Mouse (Mus musculus): ENCODE results near the gene Nt5c2. TPM values are rescaled to one million over a fixed set of nuclear protein-coding genes. Genes with fewer than 3 reads are reported as not detected.
A peak's percentile ranks its signal among the peaks of the same experiment; 100 is the strongest.

Nt5c2 gene
- total RNA-seq, 2 experiments from 2014 or later, result 84.0 to 93.6 TPM

DNA sequence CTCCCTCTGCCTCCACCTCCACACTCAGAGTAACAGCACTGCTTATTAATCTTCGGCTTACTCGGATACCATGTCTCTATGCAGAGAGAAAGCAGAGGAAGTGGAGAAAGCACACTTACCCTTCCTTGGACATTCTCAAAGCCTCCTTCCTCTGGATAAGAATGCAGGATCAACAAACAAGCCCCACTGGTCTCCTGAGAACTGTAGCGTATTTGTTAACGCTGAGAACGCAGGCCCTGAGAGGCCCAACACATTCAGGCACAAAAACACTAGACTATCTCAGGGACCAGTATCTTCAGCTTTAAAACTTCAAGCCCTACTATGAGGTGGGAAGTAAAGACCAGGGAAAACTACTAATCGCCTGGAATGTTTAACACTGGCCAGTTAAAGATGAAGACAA lies 77.8 kb downstream of the Nt5c2 start:
- intact Hi-C loops (cut with DNase I), result no loop called here

DNA sequence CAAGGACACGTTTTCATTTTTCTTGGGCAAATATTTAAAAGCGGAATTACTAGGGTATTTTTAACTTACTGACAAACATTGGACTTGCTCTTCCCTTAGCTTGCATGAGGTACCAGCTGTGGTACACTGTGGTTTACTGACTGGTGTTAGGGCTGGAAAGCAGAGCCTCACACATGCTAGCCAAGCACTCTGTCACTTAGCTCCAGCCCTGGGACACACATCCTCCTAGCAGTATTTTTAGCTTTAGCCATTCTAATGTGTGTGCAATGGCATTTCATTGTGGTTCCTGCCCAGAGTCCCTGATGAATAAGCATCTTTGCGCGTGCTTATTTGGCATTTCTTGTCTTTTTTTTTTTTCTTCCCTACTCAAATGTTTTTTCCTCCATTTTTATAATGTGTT lies 80.9 kb downstream of the Nt5c2 start:
- intact Hi-C loops (cut with DNase I), result no loop called here
- no peak for DNase-seq

More for the DNA sequence above, 77.8 kb downstream of the Nt5c2 start:
- DNase-seq, result no peak

DNA sequence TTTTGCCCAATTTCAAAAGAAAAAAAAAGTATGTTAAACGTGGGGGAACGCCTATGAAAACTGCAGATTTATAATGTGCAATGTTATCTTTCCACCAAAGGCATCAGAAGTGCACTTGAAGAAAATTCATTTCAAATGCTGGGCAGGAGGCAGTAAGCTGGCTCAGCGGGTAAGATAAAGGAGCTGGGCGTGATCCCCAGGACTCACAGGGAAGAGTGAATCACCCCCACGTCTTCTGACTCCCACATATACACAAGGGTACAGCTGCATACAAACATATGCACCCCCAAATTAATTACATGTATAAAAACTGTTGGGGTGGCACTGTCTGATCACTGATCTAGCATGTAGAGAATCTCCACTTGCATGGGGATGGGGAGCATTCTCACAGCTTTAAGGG lies 82.3 kb downstream of the Nt5c2 start:
- no peak for DNase-seq
- intact Hi-C loops (cut with DNase I), result no loop called here

DNA sequence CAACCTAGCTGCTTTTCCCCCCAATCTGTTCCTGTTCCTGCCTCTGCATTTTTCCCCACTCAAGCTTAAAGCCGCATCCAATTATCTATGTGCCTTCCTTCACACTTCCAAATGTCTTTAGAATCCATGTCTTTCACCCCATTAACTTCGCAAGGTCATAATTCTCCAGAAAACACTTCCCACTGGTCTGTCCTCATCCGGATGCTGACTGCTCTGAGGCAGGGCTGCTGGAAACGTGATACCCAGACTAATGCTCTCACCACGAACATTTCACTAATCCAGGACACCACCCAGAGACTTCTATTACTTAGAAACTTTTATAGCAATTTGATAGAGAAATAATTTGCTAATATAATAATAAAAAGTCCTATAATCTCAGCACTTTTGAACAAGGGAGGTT lies 84.9 kb downstream of the Nt5c2 start:
- intact Hi-C loops (cut with DNase I), result no loop called here

DNA sequence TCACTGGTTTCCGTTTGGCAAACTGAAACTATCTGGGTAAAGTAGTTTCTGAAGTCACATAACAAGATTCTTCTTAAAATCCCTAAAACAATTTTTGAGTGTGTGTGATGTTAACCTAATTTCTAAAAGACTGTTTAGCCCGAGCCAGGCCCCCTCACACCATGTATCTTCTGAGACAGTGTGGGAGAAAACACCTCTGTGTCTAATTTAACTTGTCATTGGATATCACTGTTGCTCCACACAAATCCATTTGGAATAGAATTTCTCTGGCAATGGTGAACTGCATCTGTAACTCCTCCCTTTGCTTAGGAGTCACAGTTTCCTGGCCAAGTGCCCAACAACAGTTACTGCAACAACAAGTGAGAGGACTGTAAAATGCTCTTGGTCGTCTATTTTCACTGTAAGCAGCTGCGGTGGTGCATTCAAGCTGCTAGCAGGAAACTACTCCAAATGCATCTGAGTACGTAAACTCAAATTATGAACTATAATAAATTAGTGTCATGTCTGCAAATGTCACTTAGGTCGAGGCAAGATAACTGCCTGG lies 85.8 kb downstream of the Nt5c2 start:
- peak; percentile 42 for DNase-seq
- intact Hi-C loops (cut with DNase I), result no loop called here

More for the DNA sequence above, 84.9 kb downstream of the Nt5c2 start:
- no peak for DNase-seq

DNA sequence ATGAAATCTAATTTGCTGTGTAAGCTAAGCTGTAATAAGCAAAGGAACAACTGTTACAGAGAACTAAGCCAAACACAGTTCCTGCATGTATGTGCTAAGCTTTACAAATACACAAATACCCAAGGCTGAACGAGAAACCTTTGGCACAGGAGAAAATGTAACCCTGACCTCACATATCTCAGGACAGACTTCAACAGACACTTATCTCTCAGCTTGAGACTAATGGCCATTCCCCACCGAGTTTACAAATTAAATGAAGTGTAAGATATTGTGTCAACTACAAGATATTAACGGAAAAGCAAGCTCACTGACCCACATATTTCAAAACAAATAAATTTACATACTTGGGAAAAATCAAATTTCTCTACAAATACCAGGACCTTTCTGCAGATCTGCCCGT lies 86.8 kb downstream of the Nt5c2 start:
- DNase-seq, result no peak
- intact Hi-C loops (cut with DNase I), result no loop called here

DNA sequence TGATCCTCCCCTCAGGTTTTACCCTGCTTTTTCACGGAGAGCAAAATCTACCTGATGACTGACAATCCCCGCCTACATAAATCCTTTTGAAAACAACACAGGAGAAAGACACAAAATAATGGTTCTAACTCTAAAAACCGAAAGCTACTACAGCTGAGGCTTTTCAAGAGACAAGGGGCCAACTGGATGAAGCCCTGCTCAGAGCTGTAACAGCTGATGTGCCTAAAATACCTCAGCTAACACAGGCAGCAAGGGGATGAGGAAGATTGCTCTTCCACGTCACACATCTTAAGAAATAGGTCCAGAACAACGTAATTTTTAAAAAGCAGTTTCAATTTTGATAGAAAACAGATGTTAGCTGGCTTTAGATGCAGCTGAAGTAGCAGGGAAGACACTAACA lies 88.0 kb downstream of the Nt5c2 start:
- no peak for DNase-seq
- intact Hi-C loops (cut with DNase I), result no loop called here

DNA sequence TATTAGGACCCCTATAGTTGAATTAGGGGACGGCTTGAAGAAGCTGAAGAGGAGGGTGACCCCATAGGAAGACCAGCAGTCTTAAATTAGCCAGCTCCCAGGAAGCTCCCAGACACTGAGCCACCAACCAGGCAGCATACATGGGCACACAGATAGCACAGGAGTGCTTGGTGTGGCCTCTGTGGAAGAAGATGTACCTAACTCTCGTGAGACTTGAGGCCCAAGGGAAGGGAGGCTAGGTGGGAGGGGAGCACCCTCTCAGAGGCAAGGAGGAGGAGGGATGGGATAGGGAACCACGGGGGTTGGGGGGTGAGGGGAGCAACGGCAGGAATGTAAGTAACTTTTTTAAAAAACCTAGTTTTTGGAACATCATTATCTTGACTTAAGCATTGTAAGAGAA lies 88.6 kb downstream of the Nt5c2 start:
- intact Hi-C loops (cut with DNase I), result no loop called here

DNA sequence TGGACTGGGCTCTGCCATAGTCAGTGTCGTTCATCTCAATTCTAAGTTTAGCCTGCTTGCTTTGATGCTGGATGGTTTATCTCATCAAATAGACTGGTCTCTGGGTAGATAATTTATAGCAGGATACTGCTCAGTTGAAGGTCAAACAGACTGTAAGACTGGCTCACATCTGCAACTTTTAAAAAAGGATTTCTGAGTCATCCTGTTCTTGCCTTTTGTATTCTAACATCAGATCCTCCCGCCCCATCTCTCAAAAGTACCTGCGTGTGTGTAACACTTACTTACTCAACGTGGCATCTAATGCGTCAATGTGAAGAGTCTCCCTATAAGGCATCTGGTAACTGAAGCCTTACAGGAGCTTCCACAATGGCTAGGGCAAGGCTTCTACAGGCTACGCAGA lies 94.4 kb downstream of the Nt5c2 start:
- no peak for DNase-seq

More for the DNA sequence above, 88.6 kb downstream of the Nt5c2 start:
- DNase-seq, result no peak

DNA sequence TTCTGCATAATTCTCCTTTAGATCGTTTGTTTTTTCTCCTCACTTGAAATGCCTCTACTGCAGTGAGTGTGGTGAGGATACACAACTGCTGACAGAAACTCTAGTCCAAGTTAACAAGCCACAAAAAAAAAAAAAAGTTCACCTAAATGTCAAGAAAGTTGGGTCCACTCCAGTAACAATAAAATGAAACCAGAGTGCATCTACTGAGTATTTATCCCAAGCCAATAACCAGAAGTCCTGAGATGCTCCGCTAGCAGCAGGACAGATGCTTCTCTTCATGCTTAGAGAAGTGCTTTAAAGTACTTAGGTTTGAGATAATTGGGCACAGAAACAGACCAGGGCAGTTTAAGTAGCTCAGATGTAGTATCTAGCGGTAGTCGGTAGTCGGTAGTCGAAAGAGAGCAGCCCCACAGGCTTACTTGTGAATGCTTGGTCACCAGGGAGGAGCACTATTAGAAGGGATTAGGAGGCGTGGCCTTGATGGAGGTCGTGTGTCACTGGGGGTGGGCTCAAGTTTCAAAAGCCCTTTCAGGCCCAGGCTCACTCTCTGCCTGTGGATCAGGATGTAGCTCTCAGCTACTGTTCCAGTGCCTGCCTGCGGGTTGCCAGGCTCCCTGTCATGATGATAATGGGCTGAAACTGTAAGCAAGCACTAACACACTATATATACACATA lies 99.4 kb downstream of the Nt5c2 start:
- intact Hi-C loops (cut with DNase I), result no loop called here
- no peak for DNase-seq

More for the DNA sequence above, 94.4 kb downstream of the Nt5c2 start:
- intact Hi-C loops (cut with DNase I), result no loop called here

DNA sequence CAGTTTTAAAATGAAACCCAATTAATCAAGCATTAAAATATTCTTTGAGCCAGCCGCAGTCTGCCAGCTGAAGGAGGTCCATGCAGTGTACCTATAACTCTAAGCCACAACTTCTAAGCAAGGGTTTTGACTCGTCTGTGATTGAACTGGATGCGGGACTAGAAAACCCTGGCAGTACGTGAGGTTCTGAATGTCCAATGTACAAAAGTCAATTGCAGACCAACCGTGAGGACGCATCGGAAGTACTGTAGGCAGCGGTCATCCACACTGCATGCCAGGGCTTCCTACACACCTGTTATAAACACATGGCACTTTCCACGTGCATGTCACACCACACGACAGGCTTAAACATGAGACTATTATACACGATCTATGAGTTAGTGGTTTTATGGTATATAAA lies 101.3 kb downstream of the Nt5c2 start:
- intact Hi-C loops (cut with DNase I), result no loop called here
- DNase-seq, result no peak

DNA sequence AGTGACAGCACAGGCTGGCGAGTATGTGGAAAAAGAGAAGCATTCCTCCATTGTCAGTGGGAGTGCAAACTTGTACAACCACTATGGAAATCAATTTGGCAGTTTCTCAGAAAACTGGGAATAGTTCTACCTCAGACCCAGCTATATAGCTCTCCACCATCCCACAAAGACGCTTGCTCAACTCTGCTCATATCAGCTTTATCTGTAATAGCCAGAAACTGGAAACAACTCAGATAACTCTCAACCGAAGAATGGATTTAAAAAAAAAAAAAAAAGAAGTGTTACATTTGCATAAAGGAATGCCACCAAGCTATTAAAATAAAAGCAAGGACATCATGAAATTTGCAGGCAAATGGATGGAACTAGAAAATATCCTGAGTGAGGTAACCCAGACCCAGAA lies 103.5 kb downstream of the Nt5c2 start:
- no peak for DNase-seq

DNA sequence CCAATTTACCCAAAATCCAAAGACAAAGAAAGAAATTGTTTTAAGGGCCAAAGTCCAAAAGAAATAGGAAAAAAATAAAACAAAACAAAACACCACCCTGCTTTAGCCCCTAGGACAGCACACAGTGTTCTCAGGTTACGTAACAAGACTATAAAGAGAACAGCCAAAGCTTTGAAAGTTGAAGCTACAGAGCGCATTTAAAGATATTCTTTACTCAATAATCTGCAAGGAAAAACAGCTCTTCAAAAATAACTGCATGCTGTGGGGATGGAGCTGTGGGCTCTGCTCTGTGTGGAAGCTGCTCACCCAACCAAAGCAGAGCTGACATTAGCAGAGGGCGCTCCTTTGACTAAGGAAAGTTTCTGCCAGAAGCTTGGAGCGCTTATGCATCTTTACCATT lies 106.0 kb downstream of the Nt5c2 start:
- no peak for DNase-seq
- intact Hi-C loops (cut with DNase I), result no loop called here

More for the DNA sequence above, 103.5 kb downstream of the Nt5c2 start:
- intact Hi-C loops (cut with DNase I), result no loop called here

DNA sequence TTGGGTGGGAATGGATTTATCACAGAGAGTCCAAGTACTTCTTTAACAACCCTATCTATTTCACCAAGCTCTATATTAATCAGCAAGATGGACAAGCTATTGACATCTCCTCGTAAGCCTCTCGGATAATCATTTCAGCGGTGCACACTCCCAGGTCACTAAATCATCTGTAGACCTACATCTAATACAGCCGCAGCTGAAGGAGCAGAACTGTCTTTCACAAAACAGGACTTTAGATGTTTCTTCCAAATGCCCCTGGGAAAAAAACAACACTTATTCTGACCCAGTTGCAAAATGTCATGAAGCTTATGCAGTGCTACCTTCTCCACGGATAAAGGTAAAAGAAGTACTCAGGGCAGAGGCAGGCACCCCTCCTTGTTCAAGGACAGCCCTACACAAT lies 106.7 kb downstream of the Nt5c2 start:
- intact Hi-C loops (cut with DNase I), result no loop called here
- no peak for DNase-seq

DNA sequence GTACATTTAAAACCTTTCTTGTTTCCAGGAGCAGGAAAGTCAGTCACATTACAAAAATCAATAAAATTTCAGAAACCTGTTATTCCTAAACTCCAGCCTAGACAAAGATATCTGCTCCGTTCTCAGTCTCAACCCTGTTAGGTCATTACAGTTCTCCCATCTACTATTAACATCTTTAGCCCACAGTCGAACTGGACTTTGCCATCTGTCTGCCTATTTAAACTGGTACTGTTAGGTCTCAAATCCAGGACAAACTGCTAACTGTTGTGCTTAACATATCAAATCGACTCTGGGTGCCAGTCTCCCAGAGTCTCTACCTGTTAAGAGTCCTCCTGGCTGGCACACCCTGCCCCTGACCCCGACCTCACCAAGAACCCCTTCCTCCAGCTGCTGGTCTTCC lies 109.0 kb downstream of the Nt5c2 start:
- DNase-seq, result no peak
- intact Hi-C loops (cut with DNase I), result no loop called here

DNA sequence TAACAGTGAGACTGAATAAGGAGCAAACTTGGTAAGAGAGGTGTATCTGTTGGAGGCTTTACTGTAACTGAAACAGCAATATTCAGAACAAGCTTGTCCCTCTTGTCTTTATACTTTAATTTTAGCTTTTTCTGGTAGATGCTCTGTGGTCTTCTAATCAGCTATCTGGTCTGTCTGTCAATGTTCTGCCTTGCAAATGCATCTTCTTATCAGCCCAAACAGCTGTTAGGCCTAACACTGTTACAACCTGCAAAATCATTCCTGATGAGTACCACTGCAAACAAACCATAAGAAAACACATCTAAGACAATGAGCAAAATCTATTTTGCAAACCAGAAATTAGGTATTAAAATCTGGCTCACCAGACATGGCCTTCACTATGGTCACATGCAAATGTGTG lies 109.6 kb downstream of the Nt5c2 start:
- DNase-seq, result no peak
- intact Hi-C loops (cut with DNase I), result no loop called here

DNA sequence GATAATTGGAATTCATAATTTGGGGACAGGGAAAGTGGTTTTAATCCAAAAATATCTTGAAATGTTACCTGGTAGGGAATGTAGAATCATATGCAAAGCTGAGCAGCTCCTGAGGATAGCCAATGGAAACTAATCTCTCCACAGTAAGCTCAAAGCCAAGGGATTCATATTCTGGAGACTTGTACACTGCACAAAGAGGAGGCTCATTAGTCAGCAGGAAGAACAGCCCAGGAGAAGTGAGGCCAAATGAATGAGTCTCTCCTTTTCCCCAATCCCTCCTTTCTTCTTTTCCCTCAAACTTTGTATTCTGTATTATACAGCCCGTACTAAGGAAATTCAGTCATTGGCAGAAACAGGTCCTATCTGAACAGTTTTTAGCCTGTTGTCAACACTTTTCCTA lies 110.0 kb downstream of the Nt5c2 start:
- intact Hi-C loops (cut with DNase I), result no loop called here
- DNase-seq, result no peak

DNA sequence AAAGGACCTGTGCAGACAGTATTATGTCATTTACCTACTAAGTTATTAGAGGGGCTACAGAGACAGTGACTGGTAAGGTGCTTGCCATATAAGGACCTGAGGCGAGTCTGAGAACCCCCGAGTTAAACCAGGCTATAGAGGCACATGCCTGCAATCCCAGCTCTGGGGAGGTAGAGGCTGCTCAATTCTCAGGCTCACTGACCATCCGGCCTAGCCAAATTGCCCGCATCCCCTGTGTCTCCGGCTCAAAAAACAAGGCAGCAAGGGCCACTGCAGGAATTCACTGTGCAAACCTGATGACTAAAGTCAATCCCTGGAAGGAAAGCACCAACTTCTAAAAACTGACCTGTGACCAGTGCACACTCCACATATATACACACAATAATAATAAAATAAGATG lies 111.6 kb downstream of the Nt5c2 start:
- intact Hi-C loops (cut with DNase I), result no loop called here
- DNase-seq, result no peak

DNA sequence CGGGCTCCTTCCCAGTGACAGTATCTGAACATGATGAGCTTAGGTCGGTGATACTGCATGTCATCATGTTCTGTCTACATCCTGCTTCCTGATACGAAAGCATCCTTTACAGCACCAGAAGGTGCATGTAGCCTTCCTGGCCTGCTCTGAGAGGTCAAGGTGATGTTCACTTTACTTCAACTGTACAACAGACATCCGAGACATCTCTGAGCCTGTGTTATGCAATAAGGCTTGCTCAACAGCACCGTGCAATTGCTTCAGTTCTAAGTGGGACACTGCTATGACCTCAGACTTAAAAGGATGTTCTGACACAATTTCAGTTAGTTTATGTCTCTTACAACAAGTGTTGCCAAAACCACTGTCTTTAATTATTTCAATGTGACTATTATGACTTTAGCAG lies 113.6 kb downstream of the Nt5c2 start:
- DNase-seq, result no peak
- intact Hi-C loops (cut with DNase I), result no loop called here

DNA sequence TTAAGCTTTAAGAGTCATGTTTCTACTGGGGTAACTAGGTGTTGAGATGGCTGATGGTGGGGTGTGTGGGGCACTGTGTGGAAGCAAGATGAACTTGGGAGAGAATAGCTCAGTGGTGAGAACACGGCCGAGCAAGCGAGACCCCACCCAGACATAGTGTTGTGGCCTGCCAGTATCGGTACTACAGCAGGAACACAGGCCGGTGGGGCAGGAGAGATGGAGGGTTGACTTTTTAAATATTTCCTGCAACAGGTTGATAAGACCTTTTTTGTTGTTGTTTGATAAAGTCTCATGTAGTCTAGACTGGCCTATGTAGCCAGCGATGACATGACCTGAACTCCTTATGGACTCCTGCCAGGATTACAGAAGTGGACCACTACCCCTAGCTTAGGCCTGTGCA lies 114.2 kb downstream of the Nt5c2 start:
- intact Hi-C loops (cut with DNase I), result no loop called here

DNA sequence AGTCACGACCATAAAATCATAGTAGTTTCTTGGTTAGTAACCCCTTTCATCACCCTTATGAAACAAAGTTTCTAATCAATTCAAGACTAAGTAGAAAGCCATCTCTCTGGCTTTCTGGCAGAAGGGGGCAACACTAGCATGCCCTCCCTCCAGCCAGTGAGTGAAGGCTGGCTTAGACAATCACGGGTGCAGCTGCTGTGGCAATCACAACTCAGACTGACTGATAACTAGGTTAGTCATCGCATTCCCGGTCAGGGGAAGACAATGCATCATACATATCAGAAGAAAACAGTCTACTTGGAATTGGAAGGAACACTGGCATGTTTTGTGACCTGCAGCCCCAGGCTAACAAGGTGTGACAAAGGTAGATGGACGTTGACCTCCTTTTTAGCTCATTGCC lies 115.1 kb downstream of the Nt5c2 start:
- DNase-seq, result no peak
- intact Hi-C loops (cut with DNase I), result no loop called here

More for the DNA sequence above, 114.2 kb downstream of the Nt5c2 start:
- no peak for DNase-seq

DNA sequence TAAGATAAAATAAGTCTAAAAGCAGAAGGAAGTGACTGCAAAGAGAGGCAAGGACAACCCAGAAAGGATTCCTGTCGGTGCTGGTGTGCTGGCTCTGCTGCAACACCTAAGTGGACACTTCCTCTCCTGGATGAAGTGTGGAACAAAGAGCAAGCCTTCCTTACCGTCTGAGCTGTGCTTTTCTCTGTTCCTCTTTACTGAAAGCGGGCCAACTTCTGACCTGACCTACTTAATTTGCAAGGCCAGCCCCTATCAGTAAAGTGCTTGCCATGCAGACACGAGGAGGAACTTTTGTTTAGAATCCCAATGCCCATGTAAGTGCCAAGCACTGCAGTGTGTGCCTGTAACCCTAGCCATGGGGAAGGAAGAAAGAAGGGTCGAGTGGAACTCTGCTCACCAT lies 115.6 kb downstream of the Nt5c2 start:
- intact Hi-C loops (cut with DNase I), result no loop called here
- no peak for DNase-seq

DNA sequence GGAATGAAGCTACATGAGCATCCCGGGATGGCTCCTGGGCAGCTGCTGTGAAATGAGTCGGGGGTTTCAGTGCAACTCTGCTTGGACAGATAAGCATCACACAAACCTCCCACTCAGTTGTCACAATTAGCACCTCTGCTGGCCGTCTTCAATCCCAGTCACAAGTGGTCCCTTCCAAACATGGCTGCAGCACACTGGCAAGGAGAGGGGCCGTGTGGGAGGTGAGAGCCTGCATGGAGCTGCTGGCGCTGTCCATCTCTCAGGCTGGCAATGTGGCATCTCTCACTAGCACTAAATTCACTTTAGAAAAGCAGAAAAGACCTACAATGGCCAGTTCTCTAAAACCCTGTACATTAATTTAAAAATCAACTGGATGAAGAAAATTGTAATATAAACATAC lies 116.7 kb downstream of the Nt5c2 start:
- intact Hi-C loops (cut with DNase I), result no loop called here
- no peak for DNase-seq

Measured in left cerebral cortex, postnatal 4 days (tissue).